Mouse (Mus musculus): ENCODE data around the gene Brd2. TPM values are rescaled to one million over a fixed set of nuclear protein-coding genes. Genes with fewer than 3 reads are reported as not detected.

The Brd2 gene
- polyA plus RNA-seq, 1 experiment from 2014 or later = 178 TPM

- Histone ChIP-seq H3K4me3 (ENCODE audit: low read length) (no peak overlapping the region), H3K4me1 (ENCODE audit: control insufficient read depth, insufficient read depth, low read length) (no peaks in the 10 kb centered on the region), H3K27ac (ENCODE audit: low read depth, low read length) (no peak overlapping the region), H3K27me3 (ENCODE audit: control insufficient read depth, insufficient read depth, low read length) (no peaks in the 10 kb centered on the region), H3K9me3 (ENCODE audit: control insufficient read depth, low read length) (no peaks in the 10 kb centered on the region), H3K9ac (ENCODE audit: low read depth, low read length) (no peak overlapping the region), H3K36me3 (ENCODE audit: control insufficient read depth, insufficient read depth, low read length) (peaks cover 52% of the 10 kb centered on the region), H3K4me2 (replicated peaks; ENCODE audit: low read depth, low read length) (no peak overlapping the region)
- 79% methylated on average over 14 of the region's 14 CpGs for WGBS
- ATAC-seq (ENCODE audit: low FRiP score, low TSS enrichment) = no peak
Observed at GRCm38 (mm10) chr17:34109038-34109805, 13.2 kb downstream of the Brd2 start.

GRCm38 (mm10) chr17:34108460-34108859 is 14.0 kb downstream of the Brd2 start:
- Histone ChIP-seq H3K4me3 (ENCODE audit: low read length) (no peak overlapping the region), H3K27ac (ENCODE audit: low read depth, low read length) (no peak overlapping the region), H3K27me3 (ENCODE audit: control insufficient read depth, insufficient read depth, low read length) (no peaks in the 10 kb centered on the region), H3K9ac (ENCODE audit: low read depth, low read length) (no peak overlapping the region), H3K4me2 (replicated peaks; ENCODE audit: low read depth, low read length) (no peak overlapping the region), H3K4me1 (ENCODE audit: control insufficient read depth, insufficient read depth, low read length) (no peaks in the 10 kb centered on the region), H3K9me3 (ENCODE audit: control insufficient read depth, low read length) (no peaks in the 10 kb centered on the region), H3K36me3 (ENCODE audit: control insufficient read depth, insufficient read depth, low read length) (peaks cover 44% of the 10 kb centered on the region)
- WGBS = 87% methylated on average over 5 of the region's 6 CpGs
- no peak for ATAC-seq (ENCODE audit: low FRiP score, low TSS enrichment)

GRCm38 (mm10) chr17:34107109-34107867 is 15.1 kb downstream of the Brd2 start:
- H3K4me2 ChIP-seq (replicated peaks; ENCODE audit: low read depth, low read length) = no peak overlapping the region
- no peak overlapping the region for H3K4me3 ChIP-seq (ENCODE audit: low read length)
- 82% methylated on average over 7 of the region's 7 CpGs for WGBS
- no peak overlapping the region for H3K9ac ChIP-seq (ENCODE audit: low read depth, low read length)
- ATAC-seq (ENCODE audit: low FRiP score, low TSS enrichment) = peak; percentile 13; the same call in 1 of the 2 replicates
- H3K36me3 ChIP-seq (ENCODE audit: control insufficient read depth, insufficient read depth, low read length) = peaks cover 32% of the 10 kb centered on the region
- no peak overlapping the region for H3K27ac ChIP-seq (ENCODE audit: low read depth, low read length)
- H3K27me3 ChIP-seq (ENCODE audit: control insufficient read depth, insufficient read depth, low read length) = no peaks in the 10 kb centered on the region
- H3K4me1 ChIP-seq (ENCODE audit: control insufficient read depth, insufficient read depth, low read length) = no peaks in the 10 kb centered on the region
- H3K9me3 ChIP-seq (ENCODE audit: control insufficient read depth, low read length) = no peaks in the 10 kb centered on the region

- no peak for ATAC-seq (ENCODE audit: low FRiP score, low TSS enrichment)
- Histone ChIP-seq H3K27ac (ENCODE audit: low read depth, low read length) (no peak overlapping the region), H3K9me3 (ENCODE audit: control insufficient read depth, low read length) (no peaks in the 10 kb centered on the region), H3K9ac (ENCODE audit: low read depth, low read length) (no peak overlapping the region), H3K4me3 (ENCODE audit: low read length) (no peak overlapping the region), H3K36me3 (ENCODE audit: control insufficient read depth, insufficient read depth, low read length) (peaks cover 25% of the 10 kb centered on the region), H3K27me3 (ENCODE audit: control insufficient read depth, insufficient read depth, low read length) (no peaks in the 10 kb centered on the region), H3K4me1 (ENCODE audit: control insufficient read depth, insufficient read depth, low read length) (no peaks in the 10 kb centered on the region), H3K4me2 (replicated peaks; ENCODE audit: low read depth, low read length) (no peak overlapping the region)
- WGBS = 86% methylated on average over 7 of the region's 7 CpGs
Observed at GRCm38 (mm10) chr17:34106555-34106954, 15.9 kb downstream of the Brd2 start.

- Histone ChIP-seq H3K36me3 (ENCODE audit: control insufficient read depth, insufficient read depth, low read length) (peaks cover 9% of the 10 kb centered on the region; the same call in 1 of the 2 replicates), H3K4me2 (replicated peaks; ENCODE audit: low read depth, low read length) (no peak overlapping the region), H3K9ac (ENCODE audit: low read depth, low read length) (no peak overlapping the region), H3K27me3 (ENCODE audit: control insufficient read depth, insufficient read depth, low read length) (no peaks in the 10 kb centered on the region), H3K4me3 (ENCODE audit: low read length) (no peak overlapping the region), H3K4me1 (ENCODE audit: control insufficient read depth, insufficient read depth, low read length) (no peaks in the 10 kb centered on the region), H3K27ac (ENCODE audit: low read depth, low read length) (no peak overlapping the region), H3K9me3 (ENCODE audit: control insufficient read depth, low read length) (no peaks in the 10 kb centered on the region)
- WGBS = 80% methylated on average over 9 of the region's 9 CpGs
- no peak for ATAC-seq (ENCODE audit: low FRiP score, low TSS enrichment)
Observed at GRCm38 (mm10) chr17:34104804-34105203, 17.6 kb downstream of the Brd2 start.

GRCm38 (mm10) chr17:34102831-34103230 is 19.6 kb downstream of the Brd2 start:
- Histone ChIP-seq H3K36me3 (ENCODE audit: control insufficient read depth, insufficient read depth, low read length) (no peaks in the 10 kb centered on the region), H3K27me3 (ENCODE audit: control insufficient read depth, insufficient read depth, low read length) (no peaks in the 10 kb centered on the region), H3K4me2 (replicated peaks; ENCODE audit: low read depth, low read length) (no peak overlapping the region), H3K4me1 (ENCODE audit: control insufficient read depth, insufficient read depth, low read length) (no peaks in the 10 kb centered on the region), H3K4me3 (ENCODE audit: low read length) (no peak overlapping the region), H3K9me3 (ENCODE audit: control insufficient read depth, low read length) (no peaks in the 10 kb centered on the region), H3K9ac (ENCODE audit: low read depth, low read length) (no peak overlapping the region), H3K27ac (ENCODE audit: low read depth, low read length) (no peak overlapping the region)
- ATAC-seq (ENCODE audit: low FRiP score, low TSS enrichment) = no peak
- 82% methylated on average over 6 of the region's 6 CpGs for WGBS

GRCm38 (mm10) chr17:34101604-34102032 is 20.8 kb downstream of the Brd2 start:
- 6% methylated on average over 12 of the region's 12 CpGs for WGBS
- Histone ChIP-seq H3K9ac (ENCODE audit: low read depth, low read length) (no peak overlapping the region), H3K9me3 (ENCODE audit: control insufficient read depth, low read length) (no peaks in the 10 kb centered on the region), H3K27ac (ENCODE audit: low read depth, low read length) (no peak overlapping the region), H3K4me3 (ENCODE audit: low read length) (no peak overlapping the region), H3K36me3 (ENCODE audit: control insufficient read depth, insufficient read depth, low read length) (no peaks in the 10 kb centered on the region), H3K27me3 (ENCODE audit: control insufficient read depth, insufficient read depth, low read length) (no peaks in the 10 kb centered on the region), H3K4me2 (replicated peaks; ENCODE audit: low read depth, low read length) (peak overlapping the region; percentile 19), H3K4me1 (ENCODE audit: control insufficient read depth, insufficient read depth, low read length) (no peaks in the 10 kb centered on the region)
- ATAC-seq (ENCODE audit: low FRiP score, low TSS enrichment) = peak; percentile 86

- H3K27me3 ChIP-seq (ENCODE audit: control insufficient read depth, insufficient read depth, low read length) = no peaks in the 10 kb centered on the region
- no peaks in the 10 kb centered on the region for H3K9me3 ChIP-seq (ENCODE audit: control insufficient read depth, low read length)
- no peak overlapping the region for H3K4me3 ChIP-seq (ENCODE audit: low read length)
- no peak overlapping the region for H3K27ac ChIP-seq (ENCODE audit: low read depth, low read length)
- WGBS = 35% methylated on average over 5 of the region's 5 CpGs
- H3K4me1 ChIP-seq (ENCODE audit: control insufficient read depth, insufficient read depth, low read length) = no peaks in the 10 kb centered on the region
- no peak overlapping the region for H3K4me2 ChIP-seq (replicated peaks; ENCODE audit: low read depth, low read length)
- ATAC-seq (ENCODE audit: low FRiP score, low TSS enrichment) = no peak; the same call in 1 of the 2 replicates
- no peak overlapping the region for H3K9ac ChIP-seq (ENCODE audit: low read depth, low read length)
- H3K36me3 ChIP-seq (ENCODE audit: control insufficient read depth, insufficient read depth, low read length) = no peaks in the 10 kb centered on the region
Observed at GRCm38 (mm10) chr17:34101185-34101584, 21.2 kb downstream of the Brd2 start.

GRCm38 (mm10) chr17:34099531-34099930 is 22.9 kb downstream of the Brd2 start:
- no peaks in the 10 kb centered on the region for H3K9me3 ChIP-seq (ENCODE audit: control insufficient read depth, low read length)
- no peak for ATAC-seq (ENCODE audit: low FRiP score, low TSS enrichment)
- no peak overlapping the region for H3K4me3 ChIP-seq (ENCODE audit: low read length)
- 57% methylated on average over 5 of the region's 5 CpGs for WGBS
- H3K4me1 ChIP-seq (ENCODE audit: control insufficient read depth, insufficient read depth, low read length) = no peaks in the 10 kb centered on the region
- H3K27me3 ChIP-seq (ENCODE audit: control insufficient read depth, insufficient read depth, low read length) = no peaks in the 10 kb centered on the region
- no peak overlapping the region for H3K4me2 ChIP-seq (replicated peaks; ENCODE audit: low read depth, low read length)
- no peak overlapping the region; the same call in 1 of the 2 replicates for H3K9ac ChIP-seq (ENCODE audit: low read depth, low read length)
- H3K36me3 ChIP-seq (ENCODE audit: control insufficient read depth, insufficient read depth, low read length) = no peaks in the 10 kb centered on the region
- H3K27ac ChIP-seq (ENCODE audit: low read depth, low read length) = no peak overlapping the region

Data from kidney, embryonic 14.5 days (tissue).